Mouse (Mus musculus): ENCODE measurements around the gene Dnah6.

- no peak for TF ChIP-seq EP300 (IDR thresholded peaks at IDR 0.05; ENCODE audit: low read depth)
- no peak for TF ChIP-seq CTCF (IDR thresholded peaks at IDR 0.05; ENCODE audit: low read depth)
Measured at GRCm38 (mm10) chr6:73026898-73027297, 194.6 kb downstream of the Dnah6 start.
